Mouse (Mus musculus): ENCODE results near the gene Fh1. TPM values are rescaled to one million over a fixed set of nuclear protein-coding genes. Genes with fewer than 3 reads are reported as not detected.

Gene Fh1
- total and polyA plus RNA-seq, 2 experiments: 58.5 to 162 TPM

GRCm38 (mm10) chr1:175668666-175669405, 43.4 kb upstream of the Fh1 start:
- Histone ChIP-seq H3K36me3 (ENCODE audit: control insufficient read depth, insufficient read depth, low read length) (no peaks in the 10 kb centered on the region), H3K27me3 (ENCODE audit: control insufficient read depth, insufficient read depth, low read length) (no peaks in the 10 kb centered on the region), H3K9ac (ENCODE audit: low read depth, low read length) (no peak overlapping the region), H3K27ac (replicated peaks; ENCODE audit: insufficient read depth, low read depth, low read length) (no peak overlapping the region), H3K4me1 (ENCODE audit: control insufficient read depth, insufficient read depth, low read length) (peaks cover 10% of the 10 kb centered on the region), H3K4me3 (ENCODE audit: insufficient read depth, low read depth, low read length) (no peak overlapping the region), H3K79me2 (ENCODE audit: control insufficient read depth, insufficient read depth, low read length) (no peaks in the 10 kb centered on the region)
- DNase-seq (ENCODE audit: extremely low read depth, low read depth, low spot score): peak; percentile 49
- WGBS: 64% methylated on average over 5 of the region's 5 CpGs
- TF ChIP-seq POLR2A (IDR thresholded peaks at IDR 0.05; ENCODE audit: extremely low read depth, insufficient read depth, low read length) (no peak), CTCF (IDR thresholded peaks at IDR 0.05; ENCODE audit: low read depth, low read length) (peak; percentile 35; the same call in 1 of the 2 replicates)

- peaks cover 54% of the 10 kb centered on the region for H3K36me3 ChIP-seq (ENCODE audit: control insufficient read depth, insufficient read depth, low read length)
- H3K9ac ChIP-seq (ENCODE audit: low read depth, low read length): no peak overlapping the region
- 91% methylated on average over 4 of the region's 4 CpGs for WGBS
- TF ChIP-seq POLR2A (IDR thresholded peaks at IDR 0.05; ENCODE audit: extremely low read depth, insufficient read depth, low read length) (no peak), CTCF (IDR thresholded peaks at IDR 0.05; ENCODE audit: low read depth, low read length) (no peak)
- no peaks in the 10 kb centered on the region for H3K79me2 ChIP-seq (ENCODE audit: control insufficient read depth, insufficient read depth, low read length)
- peaks cover 5% of the 10 kb centered on the region; the same call in 1 of the 2 replicates for H3K4me1 ChIP-seq (ENCODE audit: control insufficient read depth, insufficient read depth, low read length)
- no peak overlapping the region for H3K27ac ChIP-seq (replicated peaks; ENCODE audit: insufficient read depth, low read depth, low read length)
- no peak for DNase-seq (ENCODE audit: extremely low read depth, low read depth, low spot score)
- H3K27me3 ChIP-seq (ENCODE audit: control insufficient read depth, insufficient read depth, low read length): no peaks in the 10 kb centered on the region
- H3K4me3 ChIP-seq (ENCODE audit: insufficient read depth, low read depth, low read length): no peak overlapping the region
Observed at GRCm38 (mm10) chr1:175659900-175660299, 34.5 kb upstream of the Fh1 start.

GRCm38 (mm10) chr1:175648615-175649014, 23.2 kb upstream of the Fh1 start:
- no peak for TF ChIP-seq CTCF (IDR thresholded peaks at IDR 0.05; ENCODE audit: low read depth, low read length)
- TF ChIP-seq POLR2A (IDR thresholded peaks at IDR 0.05; ENCODE audit: extremely low read depth, insufficient read depth, low read length): no peak
- H3K79me2 ChIP-seq (ENCODE audit: control insufficient read depth, insufficient read depth, low read length): no peaks in the 10 kb centered on the region

GRCm38 (mm10) chr1:175646952-175647351, 21.5 kb upstream of the Fh1 start:
- peak; percentile 99 for DNase-seq (ENCODE audit: extremely low read depth, low read depth, low spot score)
- no peaks in the 10 kb centered on the region for H3K79me2 ChIP-seq (ENCODE audit: control insufficient read depth, insufficient read depth, low read length)
- 13% methylated on average over 9 of the region's 9 CpGs for WGBS
- no peak overlapping the region for H3K9ac ChIP-seq (ENCODE audit: low read depth, low read length)
- H3K27me3 ChIP-seq (ENCODE audit: control insufficient read depth, insufficient read depth, low read length): no peaks in the 10 kb centered on the region
- TF ChIP-seq POLR2A (IDR thresholded peaks at IDR 0.05; ENCODE audit: extremely low read depth, insufficient read depth, low read length) (no peak), CTCF (IDR thresholded peaks at IDR 0.05; ENCODE audit: low read depth, low read length) (no peak)
- no peak overlapping the region for H3K4me3 ChIP-seq (ENCODE audit: insufficient read depth, low read depth, low read length)
- H3K4me1 ChIP-seq (ENCODE audit: control insufficient read depth, insufficient read depth, low read length): peaks cover 21% of the 10 kb centered on the region
- peaks cover 39% of the 10 kb centered on the region for H3K36me3 ChIP-seq (ENCODE audit: control insufficient read depth, insufficient read depth, low read length)
- H3K27ac ChIP-seq (replicated peaks; ENCODE audit: insufficient read depth, low read depth, low read length): peak overlapping the region; percentile 88

More at GRCm38 (mm10) chr1:175648615-175649014, 23.2 kb upstream of the Fh1 start:
- H3K9ac ChIP-seq (ENCODE audit: low read depth, low read length): no peak overlapping the region
- no peaks in the 10 kb centered on the region for H3K27me3 ChIP-seq (ENCODE audit: control insufficient read depth, insufficient read depth, low read length)
- H3K36me3 ChIP-seq (ENCODE audit: control insufficient read depth, insufficient read depth, low read length): peaks cover 43% of the 10 kb centered on the region
- no peak overlapping the region for H3K4me3 ChIP-seq (ENCODE audit: insufficient read depth, low read depth, low read length)
- H3K4me1 ChIP-seq (ENCODE audit: control insufficient read depth, insufficient read depth, low read length): peaks cover 22% of the 10 kb centered on the region
- H3K27ac ChIP-seq (replicated peaks; ENCODE audit: insufficient read depth, low read depth, low read length): peak overlapping the region; percentile 35
- no peak for DNase-seq (ENCODE audit: extremely low read depth, low read depth, low spot score)
- 97% methylated on average over 4 of the region's 4 CpGs for WGBS

- no peak overlapping the region for H3K9ac ChIP-seq (ENCODE audit: low read depth, low read length)
- H3K27ac ChIP-seq (replicated peaks; ENCODE audit: insufficient read depth, low read depth, low read length): no peak overlapping the region
- 61% methylated on average over 5 of the region's 5 CpGs for WGBS
- H3K36me3 ChIP-seq (ENCODE audit: control insufficient read depth, insufficient read depth, low read length): peaks cover 53% of the 10 kb centered on the region
- peaks cover 13% of the 10 kb centered on the region for H3K4me1 ChIP-seq (ENCODE audit: control insufficient read depth, insufficient read depth, low read length)
- no peaks in the 10 kb centered on the region for H3K79me2 ChIP-seq (ENCODE audit: control insufficient read depth, insufficient read depth, low read length)
- no peak for DNase-seq (ENCODE audit: extremely low read depth, low read depth, low spot score)
- no peaks in the 10 kb centered on the region for H3K27me3 ChIP-seq (ENCODE audit: control insufficient read depth, insufficient read depth, low read length)
- no peak overlapping the region for H3K4me3 ChIP-seq (ENCODE audit: insufficient read depth, low read depth, low read length)
- TF ChIP-seq CTCF (IDR thresholded peaks at IDR 0.05; ENCODE audit: low read depth, low read length) (no peak), POLR2A (IDR thresholded peaks at IDR 0.05; ENCODE audit: extremely low read depth, insufficient read depth, low read length) (no peak)
Observed at GRCm38 (mm10) chr1:175643496-175644265, 18.2 kb upstream of the Fh1 start.
